Mouse (Mus musculus) heart, embryonic 13.5 days (tissue): ENCODE results near the gene Rps27l. TPM values are rescaled to one million over a fixed set of nuclear protein-coding genes. Genes with fewer than 3 reads are reported as not detected.

Source experiments
- ATAC-seq: fragments of 200-750 bp; cut with Nextera tagmentation; 2 replicates; pipeline ENCODE4 v1.8.0; 2017; ENCODE audit warnings: moderate TSS enrichment; ENCODE audit not compliant: insufficient number of reproducible peaks, low FRiP score, low TSS enrichment; ENCODE audit errors: extremely low read depth
- H3K27ac ChIP-seq: fragments of 300-500 bp; sonication (generic); replicated peaks from 2 replicates; pipeline ENCODE4 v1.5.1; 2015; ENCODE audit warnings: moderate library complexity, mild to moderate bottlenecking, inconsistent platforms
- H3K27me3 ChIP-seq: fragments of 300-500 bp; sonication (generic); replicated peaks from 2 replicates; pipeline ENCODE4 v1.6.1; 2015; ENCODE audit warnings: mild to moderate bottlenecking, inconsistent platforms
- H3K36me3 ChIP-seq: fragments of 300-500 bp; sonication (generic); 2 replicates; pipeline ENCODE4 v1.6.1; 2015; ENCODE audit warnings: mild to moderate bottlenecking, inconsistent platforms
- H3K4me1 ChIP-seq: fragments of 300-500 bp; sonication (generic); 2 replicates; pipeline ENCODE4 v1.6.1; 2015; ENCODE audit warnings: inconsistent platforms
- H3K4me2 ChIP-seq: fragments of 300-500 bp; sonication (generic); 2 replicates; pipeline ENCODE4 v1.6.1; 2015; ENCODE audit warnings: inconsistent platforms, mild to moderate bottlenecking, moderate library complexity
- H3K4me3 ChIP-seq: fragments of 300-500 bp; sonication (generic); 2 replicates; pipeline ENCODE4 v1.5.1; 2015; ENCODE audit warnings: moderate library complexity, mild to moderate bottlenecking, inconsistent platforms
- H3K9ac ChIP-seq: fragments of 300-500 bp; sonication (generic); 2 replicates; pipeline ENCODE4 v1.6.1; 2015; ENCODE audit warnings: inconsistent platforms, mild to moderate bottlenecking, moderate library complexity
- H3K9me3 ChIP-seq: fragments of 300-500 bp; sonication (generic); 2 replicates; pipeline ENCODE4 v1.6.1; 2016; ENCODE audit warnings: inconsistent platforms
- WGBS: fragments of 180-500 bp; shearing (Covaris S2); methylation state at CpG from one replicate; pipeline ENCODE4 v1.1.7; 2015; ENCODE audit warnings: mixed read lengths; 5-methylcytosine and 5-hydroxymethylcytosine counted together
- polyA plus RNA-seq: library from polyadenylated mRNA; unstranded; fragments of >200 nt; fragmentation: Nextera tagmentation; extraction: Ambion mirVana; gene quantifications from 2 replicates; pipeline ENCODE4 v1.2.1, GENCODE M21; 2015

The Rps27l gene
- polyA plus RNA-seq, 1 experiment from 2014 or later: 523 TPM

GRCm38 (mm10) chr9:66920488-66921279 is 25.2 kb upstream of the Rps27l start:
- H3K4me1 ChIP-seq: peaks cover 36% of the 10 kb centered on the region
- no peak for ATAC-seq
- no peaks in the 10 kb centered on the region for H3K36me3 ChIP-seq
- no peaks in the 10 kb centered on the region for H3K27me3 ChIP-seq
- peak overlapping the region; percentile 79 for H3K4me3 ChIP-seq
- peak overlapping the region; percentile 44; the same call in 1 of the 2 replicates for H3K9ac ChIP-seq
- WGBS: 9% methylated on average over 6 of the region's 6 CpGs
- no peak overlapping the region for H3K27ac ChIP-seq
- no peaks in the 10 kb centered on the region for H3K9me3 ChIP-seq
- peak overlapping the region; percentile 95 for H3K4me2 ChIP-seq

- H3K4me3 ChIP-seq: no peak overlapping the region
- no peaks in the 10 kb centered on the region for H3K36me3 ChIP-seq
- 86% methylated on average over 1 of the region's 1 CpGs for WGBS
- H3K27me3 ChIP-seq: no peaks in the 10 kb centered on the region
- peaks cover 22% of the 10 kb centered on the region for H3K4me1 ChIP-seq
- H3K9me3 ChIP-seq: no peaks in the 10 kb centered on the region
- H3K4me2 ChIP-seq: no peak overlapping the region
- H3K9ac ChIP-seq: no peak overlapping the region
- no peak for ATAC-seq
- H3K27ac ChIP-seq: no peak overlapping the region
Observed at GRCm38 (mm10) chr9:66922076-66922475, 23.8 kb upstream of the Rps27l start.

- ATAC-seq: no peak
- no peaks in the 10 kb centered on the region for H3K4me1 ChIP-seq
- no peak overlapping the region for H3K27ac ChIP-seq
- H3K27me3 ChIP-seq: no peaks in the 10 kb centered on the region
- H3K9me3 ChIP-seq: no peaks in the 10 kb centered on the region
- H3K36me3 ChIP-seq: no peaks in the 10 kb centered on the region
- 64% methylated on average over 3 of the region's 3 CpGs for WGBS
- no peak overlapping the region for H3K4me3 ChIP-seq
- H3K9ac ChIP-seq: no peak overlapping the region
- no peak overlapping the region for H3K4me2 ChIP-seq
Observed at GRCm38 (mm10) chr9:66925853-66926252, 20.0 kb upstream of the Rps27l start.

- no peaks in the 10 kb centered on the region for H3K9me3 ChIP-seq
- WGBS: 82% methylated on average over 8 of the region's 8 CpGs
- no peak overlapping the region for H3K27ac ChIP-seq
- no peak overlapping the region for H3K9ac ChIP-seq
- ATAC-seq: no peak
- H3K36me3 ChIP-seq: no peaks in the 10 kb centered on the region
- no peaks in the 10 kb centered on the region for H3K4me1 ChIP-seq
- no peak overlapping the region for H3K4me3 ChIP-seq
- H3K4me2 ChIP-seq: no peak overlapping the region
- no peaks in the 10 kb centered on the region for H3K27me3 ChIP-seq
Observed at GRCm38 (mm10) chr9:66927696-66928402, 18.0 kb upstream of the Rps27l start.

- no peak overlapping the region for H3K4me3 ChIP-seq
- ATAC-seq: no peak
- no peaks in the 10 kb centered on the region for H3K9me3 ChIP-seq
- H3K4me1 ChIP-seq: no peaks in the 10 kb centered on the region
- no peaks in the 10 kb centered on the region for H3K36me3 ChIP-seq
- 46% methylated on average over 7 of the region's 7 CpGs for WGBS
- H3K27ac ChIP-seq: no peak overlapping the region
- H3K4me2 ChIP-seq: no peak overlapping the region
- H3K9ac ChIP-seq: no peak overlapping the region
- H3K27me3 ChIP-seq: no peaks in the 10 kb centered on the region
Observed at GRCm38 (mm10) chr9:66930351-66930750, 15.5 kb upstream of the Rps27l start.

- Histone ChIP-seq H3K9ac (no peak overlapping the region), H3K4me1 (peaks cover 5% of the 10 kb centered on the region; the same call in 1 of the 2 replicates), H3K36me3 (no peaks in the 10 kb centered on the region), H3K9me3 (no peaks in the 10 kb centered on the region), H3K4me3 (no peak overlapping the region), H3K4me2 (no peak overlapping the region), H3K27ac (no peak overlapping the region), H3K27me3 (no peaks in the 10 kb centered on the region)
- ATAC-seq: no peak
- 72% methylated on average over 19 of the region's 19 CpGs for WGBS
Observed at GRCm38 (mm10) chr9:66933869-66934808, 11.7 kb upstream of the Rps27l start.

- H3K9me3 ChIP-seq: no peaks in the 10 kb centered on the region
- no peak overlapping the region for H3K9ac ChIP-seq
- H3K4me2 ChIP-seq: no peak overlapping the region
- 59% methylated on average over 8 of the region's 8 CpGs for WGBS
- no peak overlapping the region for H3K27ac ChIP-seq
- no peaks in the 10 kb centered on the region for H3K36me3 ChIP-seq
- no peaks in the 10 kb centered on the region for H3K27me3 ChIP-seq
- H3K4me1 ChIP-seq: peaks cover 5% of the 10 kb centered on the region; the same call in 1 of the 2 replicates
- ATAC-seq: no peak
- no peak overlapping the region for H3K4me3 ChIP-seq
Observed at GRCm38 (mm10) chr9:66937507-66937906, 8.4 kb upstream of the Rps27l start.

- ATAC-seq: no peak
Observed at GRCm38 (mm10) chr9:66938836-66939235, 7.0 kb upstream of the Rps27l start.

GRCm38 (mm10) chr9:66945161-66945560 is 725 bp upstream of the Rps27l start:
- Histone ChIP-seq H3K9me3 (no peaks in the 10 kb centered on the region), H3K4me2 (peak overlapping the region; percentile 82), H3K27me3 (no peaks in the 10 kb centered on the region), H3K4me1 (peaks cover 7% of the 10 kb centered on the region; the same call in 1 of the 2 replicates), H3K4me3 (peak overlapping the region; percentile 85), H3K9ac (peak overlapping the region; percentile 93), H3K36me3 (peaks cover 18% of the 10 kb centered on the region), H3K27ac (peak overlapping the region; percentile 95)
- 14% methylated on average over 4 of the region's 4 CpGs for WGBS
- ATAC-seq: no peak

More at GRCm38 (mm10) chr9:66938836-66939235, 7.0 kb upstream of the Rps27l start:
- Histone ChIP-seq H3K4me3 (no peak overlapping the region), H3K27ac (no peak overlapping the region), H3K4me2 (no peak overlapping the region), H3K36me3 (no peaks in the 10 kb centered on the region), H3K9ac (no peak overlapping the region), H3K27me3 (no peaks in the 10 kb centered on the region), H3K9me3 (no peaks in the 10 kb centered on the region), H3K4me1 (peaks cover 5% of the 10 kb centered on the region; the same call in 1 of the 2 replicates)
- 4% methylated on average over 4 of the region's 4 CpGs for WGBS

GRCm38 (mm10) chr9:66948536-66948935 is 2.6 kb downstream of the Rps27l start:
- Histone ChIP-seq H3K4me3 (no peak overlapping the region), H3K27me3 (no peaks in the 10 kb centered on the region), H3K4me1 (peaks cover 7% of the 10 kb centered on the region; the same call in 1 of the 2 replicates), H3K36me3 (peaks cover 24% of the 10 kb centered on the region), H3K9me3 (no peaks in the 10 kb centered on the region), H3K9ac (no peak overlapping the region), H3K4me2 (no peak overlapping the region), H3K27ac (no peak overlapping the region)
- ATAC-seq: no peak
- WGBS: 89% methylated on average over 2 of the region's 2 CpGs

- no peaks in the 10 kb centered on the region for H3K4me1 ChIP-seq
- ATAC-seq: no peak
- no peak overlapping the region for H3K4me2 ChIP-seq
- H3K27ac ChIP-seq: no peak overlapping the region
- no peaks in the 10 kb centered on the region for H3K27me3 ChIP-seq
- no peak overlapping the region for H3K4me3 ChIP-seq
- H3K9me3 ChIP-seq: no peaks in the 10 kb centered on the region
- H3K36me3 ChIP-seq: peaks cover 29% of the 10 kb centered on the region
- WGBS: 71% methylated on average over 8 of the region's 8 CpGs
- H3K9ac ChIP-seq: no peak overlapping the region
Observed at GRCm38 (mm10) chr9:66952321-66952720, 6.4 kb downstream of the Rps27l start.
